Mouse (Mus musculus) right cerebral cortex, postnatal 36 days (tissue): ENCODE data around the gene Prss50.

Experiments
- DNase-seq, 2 experiments: peaks; one replicate each; pipeline ENCODE4 v3.0.0; 2022; ENCODE audit warnings: low spot score in 2 of 2, mixed read lengths in 1 of 2

The Prss50 gene

DNA sequence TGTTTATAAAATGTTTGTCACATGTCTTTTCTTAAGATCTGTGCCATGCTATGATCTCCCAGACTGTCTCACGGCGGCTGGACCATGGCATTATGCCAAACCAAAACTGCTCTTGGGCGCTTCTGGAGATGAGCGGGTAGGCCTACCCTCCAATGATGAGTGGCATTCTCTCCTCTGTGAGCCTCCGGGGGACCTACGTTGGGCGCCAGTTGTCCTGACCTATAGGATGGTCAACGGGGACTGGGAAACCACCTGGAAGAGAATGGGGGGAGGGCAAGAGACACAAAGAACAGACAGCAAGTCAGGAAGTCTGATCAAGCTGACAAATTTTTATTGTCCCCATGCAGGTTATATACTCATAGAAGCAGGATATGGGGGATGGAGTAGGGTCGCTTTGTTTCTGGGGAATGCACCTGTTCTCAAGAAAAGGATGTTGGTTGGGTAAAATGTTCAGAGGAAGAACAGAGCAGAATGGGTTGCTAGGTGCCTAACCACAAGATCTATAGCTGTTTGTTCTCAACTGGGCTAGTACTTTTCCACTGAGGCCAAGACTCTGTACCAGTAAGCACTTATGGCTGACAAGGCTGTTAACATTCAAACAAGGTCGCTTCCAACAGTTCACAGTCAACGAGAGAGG, 49.6 kb downstream of the Prss50 start:
- DNase-seq, result no peak

DNA sequence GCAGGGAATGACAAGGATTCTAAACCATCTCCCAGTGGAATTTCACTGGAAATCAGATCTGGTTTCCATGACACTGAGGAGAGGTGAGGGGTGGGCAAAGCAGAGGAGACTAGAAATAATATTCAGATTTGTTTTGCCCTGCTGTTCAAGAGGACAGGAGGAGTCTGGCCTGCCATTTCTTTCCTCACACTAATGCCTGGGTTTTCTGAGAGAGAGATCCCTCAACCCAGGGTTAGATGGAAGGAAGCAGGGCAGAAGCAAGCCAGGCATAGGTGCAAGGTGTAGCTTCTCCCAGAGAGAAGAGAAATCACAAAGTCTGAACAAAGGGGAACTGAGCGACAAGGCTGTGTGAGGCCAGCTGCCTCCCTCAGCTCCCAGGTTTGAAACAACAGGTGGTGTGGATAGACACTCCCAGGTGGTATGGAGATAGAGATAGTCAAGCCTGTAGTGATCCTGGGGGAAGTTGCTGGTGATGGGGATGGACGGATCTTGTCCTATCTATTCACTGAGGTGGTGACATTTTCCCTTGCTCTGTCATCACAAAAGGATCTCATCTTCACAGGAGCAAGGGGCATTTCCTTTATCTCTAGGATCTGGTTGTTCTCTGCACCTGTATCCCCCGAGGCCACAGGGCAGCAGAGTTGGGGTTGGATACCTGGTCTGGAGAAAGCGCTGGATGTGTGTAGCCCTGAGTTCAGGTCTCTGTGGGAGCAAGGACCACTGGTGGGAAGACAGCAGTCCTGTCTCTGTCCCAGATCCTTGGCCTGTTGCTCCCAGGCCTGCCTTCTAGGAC, 50.3 kb downstream of the Prss50 start:
- DNase-seq, result no peak

DNA sequence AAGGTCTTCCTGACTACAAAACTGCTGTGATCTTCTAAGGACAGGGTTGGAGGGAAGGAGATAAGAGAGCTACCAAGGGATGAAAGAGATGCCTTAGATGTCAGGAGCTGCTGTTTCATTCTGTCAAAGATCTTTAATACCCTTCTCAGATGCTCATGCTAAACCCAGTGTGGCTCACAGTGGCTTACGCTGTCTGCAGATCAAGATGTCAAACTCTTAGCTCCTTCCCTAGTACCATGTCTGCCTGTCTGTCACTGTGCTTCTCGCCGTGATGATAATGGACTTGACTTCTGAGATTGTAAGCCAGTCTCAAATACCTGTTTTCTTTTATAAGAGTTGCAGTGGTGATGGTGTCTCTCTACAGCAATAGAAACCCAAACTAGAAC, 50.9 kb downstream of the Prss50 start:
- no peak for DNase-seq

DNA sequence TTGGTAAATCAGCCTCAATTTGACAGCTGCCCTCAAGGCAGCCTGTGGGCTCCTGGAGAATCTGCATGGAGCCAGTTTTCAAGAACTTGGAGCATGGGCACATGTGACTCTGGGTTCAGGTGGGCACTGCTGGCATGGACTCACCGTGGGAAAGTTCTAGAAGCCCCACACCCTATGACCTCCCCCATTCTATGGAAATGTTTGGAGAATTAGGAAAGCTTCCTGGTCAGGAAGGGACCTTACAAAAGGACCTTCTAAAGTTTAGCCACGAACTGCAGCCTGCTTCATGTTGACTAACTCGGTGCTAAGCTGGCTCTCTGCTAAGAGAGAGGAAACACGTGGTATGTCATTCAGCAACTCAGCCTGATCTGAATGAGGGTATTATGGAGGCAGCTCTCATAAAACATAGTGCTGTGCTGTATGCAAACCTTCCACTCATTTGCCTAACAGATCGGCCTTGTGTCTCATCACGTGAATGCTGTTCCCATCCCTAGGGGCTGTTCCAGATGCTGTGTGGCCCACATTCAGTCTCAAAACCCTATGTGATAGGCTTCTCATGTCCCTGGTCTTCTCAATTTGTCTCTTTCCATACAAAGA, 51.7 kb downstream of the Prss50 start:
- DNase-seq, result no peak
